Mouse (Mus musculus) heart, postnatal 0 days (tissue): ENCODE results near the gene Palld.

ENCODE experiments used
- CTCF ChIP-seq: IDR thresholded peaks from 2 replicates; pipeline ENCODE4 v1.5.1; 2016; ENCODE audit warnings: antibody characterized with exemption, control low read depth, low read depth
- EP300 ChIP-seq: IDR thresholded peaks from 2 replicates; pipeline ENCODE4 v1.6.1; 2016; ENCODE audit warnings: antibody characterized with exemption, low read depth

DNA sequence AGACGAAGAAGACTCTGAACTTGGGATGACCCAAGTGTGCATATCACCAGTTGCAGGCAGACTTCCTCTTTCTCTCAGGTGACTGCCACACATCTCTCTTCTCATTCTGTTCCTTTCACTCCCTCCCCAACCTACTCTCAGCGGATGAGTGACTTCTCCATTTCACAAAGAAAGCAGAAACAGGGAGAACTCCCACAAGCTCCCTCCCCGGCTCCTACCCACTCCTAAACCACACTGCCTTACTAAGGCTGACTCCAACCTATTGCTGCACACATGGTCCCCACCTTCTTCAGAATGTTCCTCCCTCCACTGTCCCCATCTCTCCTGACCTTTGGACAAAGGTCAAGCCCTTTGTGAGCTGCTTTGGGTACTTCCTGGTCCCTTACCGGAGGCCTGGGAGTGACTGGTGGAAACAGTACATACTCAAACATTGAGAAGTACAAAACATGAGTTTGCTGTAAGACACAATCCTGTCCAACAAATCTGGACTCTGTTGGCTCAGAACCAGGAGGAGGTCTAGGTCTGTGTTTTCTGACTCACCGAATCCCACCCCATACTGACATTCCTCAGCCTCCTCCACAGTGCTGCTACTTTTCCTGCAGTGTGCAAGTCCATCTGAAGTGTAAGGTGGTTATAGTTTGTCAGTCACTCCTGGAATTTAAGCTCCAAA lies 317.6 kb downstream of the Palld start:
- TF ChIP-seq CTCF (no peak), EP300 (no peak)
